Mouse (Mus musculus) MEL (cell line): Measurements from ENCODE around the gene Rccd1. TPM values are rescaled to one million over a fixed set of nuclear protein-coding genes. Genes with fewer than 3 reads are reported as not detected.

Experiments used
- DNase-seq: peaks from one replicate; pipeline ENCODE4 v3.0.0; 2011; ENCODE audit warnings: low read depth, low spot score
- H3K27ac ChIP-seq: 2 replicates; pipeline ENCODE4 v1.5.1; 2012; ENCODE audit warnings: low read depth, mild to moderate bottlenecking, control low read depth, low read length, moderate library complexity; ENCODE audit not compliant: control insufficient read depth
- H3K27me3 ChIP-seq, 2 experiments: fragments of 150-350 bp in 1 of 2; sonication (generic) in 1 of 2; 2 replicates each; pipeline ENCODE4 v1.6.1; 2012; ENCODE audit warnings: low read length in 2 of 2, mild to moderate bottlenecking in 2 of 2, improper control_type of control experiment in 1 of 2, moderate library complexity in 1 of 2; ENCODE audit not compliant: insufficient read depth in 2 of 2, control insufficient read depth in 1 of 2
- H3K36me3 ChIP-seq, 2 experiments: 2 replicates each; pipeline ENCODE4 v1.6.1; 2012 to 2014; ENCODE audit warnings: low read length in 2 of 2, improper control_type of control experiment in 1 of 2, inconsistent platforms in 1 of 2, mild to moderate bottlenecking in 1 of 2; ENCODE audit not compliant: insufficient read depth in 2 of 2, control insufficient read depth in 1 of 2
- H3K4me1 ChIP-seq, 2 experiments: fragments of 150-350 bp in 1 of 2; sonication (generic) in 1 of 2; 2 replicates each; pipeline ENCODE4 v1.6.1; 2012; ENCODE audit warnings: low read length in 2 of 2, improper control_type of control experiment in 1 of 2, mild to moderate bottlenecking in 1 of 2; ENCODE audit not compliant: insufficient read depth in 2 of 2, control insufficient read depth in 1 of 2
- H3K4me3 ChIP-seq, 2 experiments: fragments of 150-350 bp in 1 of 2; sonication (generic) in 1 of 2; 2 replicates each; pipeline ENCODE4 v1.5.1; 2012; ENCODE audit warnings: low read depth in 2 of 2, low read length in 2 of 2, mild to moderate bottlenecking in 2 of 2, moderate library complexity in 2 of 2, control low read depth in 1 of 2, improper control_type of control experiment in 1 of 2; ENCODE audit not compliant: control insufficient read depth in 1 of 2, insufficient read depth in 1 of 2
- H3K79me2 ChIP-seq: 2 replicates; pipeline ENCODE4 v1.6.1; 2012; ENCODE audit warnings: mild to moderate bottlenecking, low read length, moderate library complexity; ENCODE audit not compliant: control insufficient read depth, poor library complexity, insufficient read depth
- H3K9ac ChIP-seq: 2 replicates; pipeline ENCODE4 v1.6.1; 2012; ENCODE audit warnings: low read depth, mild to moderate bottlenecking, control low read depth, low read length, moderate library complexity; ENCODE audit not compliant: control insufficient read depth, poor library complexity, severe bottlenecking
- H3K9me3 ChIP-seq: fragments of 150-350 bp; sonication (generic); replicated peaks from 2 replicates; pipeline ENCODE4 v1.6.1; 2012; ENCODE audit warnings: mild to moderate bottlenecking, low read length, improper control_type of control experiment, moderate library complexity; ENCODE audit not compliant: insufficient read depth
- CHD1 ChIP-seq: IDR thresholded peaks from 2 replicates; pipeline ENCODE4 v1.6.1; 2012; ENCODE audit warnings: low read depth, mild to moderate bottlenecking, inconsistent platforms, low read length, improper control_type of control experiment
- ETS1 ChIP-seq: IDR thresholded peaks from 2 replicates; pipeline ENCODE4 v1.6.1; 2012; ENCODE audit warnings: low read depth, mild to moderate bottlenecking, inconsistent platforms, low read length, improper control_type of control experiment, moderate library complexity
- GATA1 ChIP-seq: IDR thresholded peaks from 2 replicates; pipeline ENCODE4 v1.6.1; 2011; ENCODE audit warnings: low read depth, low read length, improper control_type of control experiment
- JUND ChIP-seq: IDR thresholded peaks from 2 replicates; pipeline ENCODE4 v1.6.1; 2011; ENCODE audit warnings: low read depth, mild to moderate bottlenecking, improper control_type of control experiment, low read length
- MAFK ChIP-seq: IDR thresholded peaks from 2 replicates; pipeline ENCODE4 v1.6.1; 2011; ENCODE audit warnings: low read depth, mild to moderate bottlenecking, low read length, improper control_type of control experiment, borderline replicate concordance
- MEF2A ChIP-seq: IDR thresholded peaks from 2 replicates; pipeline ENCODE4 v1.6.1; 2014; ENCODE audit warnings: low read depth, mild to moderate bottlenecking, inconsistent platforms, low read length, improper control_type of control experiment; ENCODE audit not compliant: poor library complexity, insufficient replicate concordance, severe bottlenecking; ENCODE audit errors: extremely low read depth
- MXI1 ChIP-seq: IDR thresholded peaks from 2 replicates; pipeline ENCODE4 v1.6.1; 2011; ENCODE audit warnings: mild to moderate bottlenecking, low read depth, low read length, improper control_type of control experiment
- MYB ChIP-seq: IDR thresholded peaks from 2 replicates; pipeline ENCODE4 v1.6.1; 2011; ENCODE audit warnings: mild to moderate bottlenecking, low read depth, low read length, improper control_type of control experiment
- NELFE ChIP-seq: IDR thresholded peaks from 2 replicates; pipeline ENCODE4 v1.6.1; 2011; ENCODE audit warnings: low read depth, low read length, improper control_type of control experiment
- POLR2A ChIP-seq, 2 experiments: IDR thresholded peaks; 2 replicates each; pipeline ENCODE4 v1.6.1; 2011 to 2012; ENCODE audit warnings: low read length in 2 of 2, mild to moderate bottlenecking in 2 of 2, control low read depth in 1 of 2, improper control_type of control experiment in 1 of 2, low read depth in 1 of 2, moderate library complexity in 1 of 2; ENCODE audit not compliant: control insufficient read depth in 1 of 2, insufficient read depth in 1 of 2, poor library complexity in 1 of 2
- SIN3A ChIP-seq: IDR thresholded peaks from 2 replicates; pipeline ENCODE4 v1.6.1; 2012; ENCODE audit warnings: low read length, improper control_type of control experiment, inconsistent platforms
- TAL1 ChIP-seq: IDR thresholded peaks from 2 replicates; pipeline ENCODE4 v1.6.1; 2012; ENCODE audit warnings: mild to moderate bottlenecking, inconsistent platforms, low read length, moderate library complexity, mixed read lengths
- TCF12 ChIP-seq: IDR thresholded peaks from 2 replicates; pipeline ENCODE4 v1.6.1; 2014; ENCODE audit warnings: low read depth, mild to moderate bottlenecking, inconsistent platforms, low read length, improper control_type of control experiment, moderate library complexity
- USF2 ChIP-seq, 2 experiments: IDR thresholded peaks; 2 replicates each; pipeline ENCODE4 v1.6.1; 2011 to 2012; ENCODE audit warnings: improper control_type of control experiment in 2 of 2, low read length in 2 of 2, borderline replicate concordance in 1 of 2, inconsistent platforms in 1 of 2, low read depth in 1 of 2, mild to moderate bottlenecking in 1 of 2; ENCODE audit not compliant: insufficient read depth in 1 of 2
- polyA plus RNA-seq, 2 experiments: library from polyadenylated mRNA; stranded (reverse) in 1 of 2; unstranded in 1 of 2; fragments of >175 nt in 1 of 2; fragments of >200 nt in 1 of 2; gene quantifications; 2 replicates each; pipeline versions ENCODE4 v1.2.1 to v1.2.4; 2012; ENCODE audit warnings: low replicate concordance in 2 of 2, low read depth in 1 of 2; ENCODE audit not compliant: insufficient read length in 2 of 2, insufficient read depth in 1 of 2, missing spikeins in 1 of 2
- total RNA-seq: library from RNA; depleted of rRNA; stranded (reverse); fragments of 300-350 nt; gene quantifications from 2 replicates; pipeline ENCODE4 v1.2.3, GENCODE M21; 2012

Gene Rccd1
- total and polyA plus RNA-seq, 3 experiments, result 16.8 to 20.2 TPM; not detected in 1

GRCm38 (mm10) chr7:80323336-80323735 lies 918 bp downstream of the Rccd1 start:
- H3K36me3 ChIP-seq, result peaks cover 2 to 4% of the 10 kb centered on the region in 2 experiments
- H3K4me1 ChIP-seq, result peaks cover 0 to 7% of the 10 kb centered on the region in 2 experiments; a peak in 2 of 4 replicates
- DNase-seq, result peak; percentile 28
- H3K27me3 ChIP-seq, result no peaks in the 10 kb centered on the region
- H3K4me3 ChIP-seq, result peak overlapping the region; percentile 81 to 94
- peak overlapping the region; percentile 88 for H3K27ac ChIP-seq
- no peak for TF ChIP-seq CHD1
- TF ChIP-seq MAFK, result no peak
- no peak for TF ChIP-seq TCF12
- no peak for TF ChIP-seq JUND
- TF ChIP-seq SIN3A, result no peak
- no peak for TF ChIP-seq ETS1
- no peak for TF ChIP-seq TAL1
- TF ChIP-seq GATA1, result no peak
- no peak for TF ChIP-seq MYB
- no peak for TF ChIP-seq USF2 (IDR thresholded peaks at IDR 0.05; ENCODE audit: borderline replicate concordance in 1 of 2, insufficient read depth in 1 of 2, low read depth in 1 of 2, low read length in 2 of 2)
- no peak for TF ChIP-seq MEF2A
- TF ChIP-seq POLR2A (IDR thresholded peaks at IDR 0.05; ENCODE audit: control insufficient read depth in 1 of 2, insufficient read depth in 1 of 2, low read depth in 1 of 2, low read length in 2 of 2, poor library complexity in 1 of 2), result no peak
- TF ChIP-seq MXI1, result no peak
- no peak for TF ChIP-seq NELFE
- TF ChIP-seq, all 39 proteins: peak for 0
- no peaks in the 10 kb centered on the region for H3K9me3 ChIP-seq
- peaks cover 24% of the 10 kb centered on the region for H3K79me2 ChIP-seq
- H3K9ac ChIP-seq, result peak overlapping the region; percentile 97

- H3K9ac ChIP-seq, result no peak overlapping the region
Observed at GRCm38 (mm10) chr7:80319846-80320496, 4.3 kb downstream of the Rccd1 start.

More at GRCm38 (mm10) chr7:80319846-80320496, 4.3 kb downstream of the Rccd1 start:
- H3K27ac ChIP-seq, result no peak overlapping the region
- TF ChIP-seq MEF2A, result no peak
- TF ChIP-seq, all 39 proteins: peak for 0
- no peak overlapping the region for H3K4me3 ChIP-seq
- peaks cover 4 to 9% of the 10 kb centered on the region in 2 experiments for H3K36me3 ChIP-seq
- peaks cover 0 to 7% of the 10 kb centered on the region in 2 experiments; a peak in 2 of 4 replicates for H3K4me1 ChIP-seq
- H3K79me2 ChIP-seq, result peaks cover 24% of the 10 kb centered on the region
- H3K9me3 ChIP-seq, result no peaks in the 10 kb centered on the region
- no peaks in the 10 kb centered on the region for H3K27me3 ChIP-seq
- no peak for DNase-seq
